Comparison of ENCODE assay signal across 13 mouse cellular contexts in genomic region chr12:38594055-38594454, GRCm38 (mm10).
DNase-seq lines count a peak whose midpoint lies in the region; ATAC-seq and TF ChIP-seq lines count a peak whose summit lies in the region.
"Had no signal": no experiment of that assay in that cellular context is flagged by ENCODE, and none has a peak within 500 bp of the region (broad histone marks: within the 10 kb centered on the region; RNA-seq: fewer than 3 reads in every experiment).

No protein-coding gene starts in this region.

- peak; percentile 71 for ATAC-seq in common myeloid progenitor, adult 5-6 weeks (replicated peaks; ENCODE audit: low read depth, poor library complexity, severe bottlenecking)
- ATAC-seq: CD4-positive, CD25-positive, alpha-beta regulatory T cell, adult 4 months; inflammation-experienced regulatory T-cells, adult 6 months had no signal

- no peak for TF ChIP-seq CTCF in layer of hippocampus, adult 2 months (conservative IDR thresholded peaks at IDR 0.05)

- intact Hi-C loops in gastrocnemius, postnatal 14 days (cut with DNase I; ENCODE audit: low total_unique reads), result no loop called here

- H3K4me1 ChIP-seq in hindbrain, embryonic 10.5 days (replicated peaks), result peaks cover 6% of the 10 kb centered on the region; the same call in 1 of the 2 replicates
- H3K4me1 ChIP-seq: limb, embryonic 15.5 days had no signal

- peak overlapping the region; percentile 54 for H3K27ac ChIP-seq in layer of hippocampus, adult 2 months
- H3K27ac ChIP-seq in hindbrain, embryonic 10.5 days, result no peak overlapping the region
- H3K27ac ChIP-seq: limb, embryonic 15.5 days had no signal

- no peaks in the 10 kb centered on the region for H3K36me3 ChIP-seq in hindbrain, embryonic 10.5 days
- H3K36me3 ChIP-seq: limb, embryonic 15.5 days had no signal

- peak; percentile 25 for DNase-seq in gastrocnemius, adult 18-20 months (ENCODE audit: low spot score)
- no peak for DNase-seq in gastrocnemius, postnatal 14 days
- no peak for DNase-seq in layer of hippocampus, adult 2 months (ENCODE audit: low spot score in 2 of 2)
- no peak for DNase-seq in layer of hippocampus, postnatal 10 days (ENCODE audit: low spot score in 2 of 2)
- DNase-seq in lung, postnatal 14 days, result peak; percentile 18
- no peak for DNase-seq in hindbrain, embryonic 10.5 days (ENCODE audit: low spot score)
- no peak for DNase-seq in embryo, embryonic 10.5 days (ENCODE audit: low spot score)
- DNase-seq: layer of hippocampus, adult 9-11 months; thymus, postnatal 36 days had no signal

- no peaks in the 10 kb centered on the region for H3K9me3 ChIP-seq in hindbrain, embryonic 10.5 days
- H3K9me3 ChIP-seq: limb, embryonic 15.5 days had no signal

- 82% methylated on average over 3 of the region's 3 CpGs for WGBS in hindbrain, embryonic 10.5 days

- H3K4me3 ChIP-seq in layer of hippocampus, adult 2 months, result no peak overlapping the region
- H3K4me3 ChIP-seq in hindbrain, embryonic 10.5 days, result no peak overlapping the region
- H3K4me3 ChIP-seq: limb, embryonic 15.5 days had no signal

- H3K27me3 ChIP-seq in hindbrain, embryonic 10.5 days (ENCODE audit: insufficient read depth, poor library complexity, severe bottlenecking), result no peaks in the 10 kb centered on the region
- H3K27me3 ChIP-seq: limb, embryonic 15.5 days had no signal

Comparison
In these comparisons a context has a peak if more than half of its experiments do, and no peak if none do; other contexts are left out.
1. DNase-seq: peak in gastrocnemius, adult 18-20 months (single experiment) and lung, postnatal 14 days (single experiment); none in gastrocnemius, postnatal 14 days (single experiment), layer of hippocampus, adult 2 months (0 of 2), layer of hippocampus, postnatal 10 days (0 of 2), hindbrain, embryonic 10.5 days (single experiment) and embryo, embryonic 10.5 days (single experiment).